Mouse (Mus musculus): ENCODE measurements at regions not wholly inside any gene's neighbourhood (a gene's known extent, or its start where the extent isn't known, plus 50 kb on each side); places are given as distances from the start of the nearest gene placed in this dataset.

DNA sequence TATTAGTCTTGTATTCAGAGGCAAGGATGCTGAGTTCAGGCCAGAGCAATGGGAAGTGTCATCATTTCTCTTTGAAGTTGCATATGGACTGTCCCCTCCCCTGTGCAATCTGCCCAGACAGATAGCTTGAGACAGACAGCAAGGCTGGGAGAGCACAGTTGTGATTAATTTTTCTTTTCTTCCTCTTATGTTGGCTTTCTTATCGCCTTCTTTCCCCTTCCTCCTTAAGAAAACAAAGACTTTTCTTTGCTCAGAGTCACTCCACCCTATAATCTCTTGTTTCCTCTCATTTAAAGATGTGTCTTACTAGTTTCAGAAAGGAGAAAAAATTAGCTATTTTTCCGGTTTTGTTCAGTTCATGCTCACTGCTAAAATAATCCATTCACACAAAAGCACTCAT lies 157.0 kb downstream of the Trib2 start:
- TF ChIP-seq CTCF (IDR thresholded peaks at IDR 0.05; ENCODE audit: low read depth), result no peak
- TF ChIP-seq EP300 (optimal IDR thresholded peaks at IDR 0.05), result no peak
